Mouse (Mus musculus): ENCODE measurements around the gene Fggy.

- TF ChIP-seq ZC3H11A (IDR thresholded peaks at IDR 0.05; ENCODE audit: borderline replicate concordance, low read depth, low read length): no peak
- TF ChIP-seq HCFC1 (IDR thresholded peaks at IDR 0.05; ENCODE audit: borderline replicate concordance, insufficient read depth, low read length): no peak
- TF ChIP-seq ZNF384 (IDR thresholded peaks at IDR 0.05; ENCODE audit: low read depth, low read length): no peak
- no peak for TF ChIP-seq MAFK (IDR thresholded peaks at IDR 0.05; ENCODE audit: insufficient read depth, low read depth, low read length)
Observed at GRCm38 (mm10) chr4:95649980-95650379, 92.7 kb downstream of the Fggy start.

All from ES-E14 (cell line).